Mouse (Mus musculus) thymus, adult 2 months (tissue): ENCODE data around the gene Hint2.

Source experiments
- CTCF ChIP-seq: fragments of 200-500 bp; IDR thresholded peaks from 2 replicates; pipeline ENCODE4 v1.5.1; 2012; ENCODE audit warnings: mild to moderate bottlenecking, control low read depth, low read length, moderate library complexity, borderline replicate concordance; ENCODE audit not compliant: control insufficient read depth, poor library complexity, insufficient read depth; ENCODE audit errors: extremely low read depth
- POLR2A ChIP-seq: fragments of 200-500 bp; IDR thresholded peaks from 2 replicates; pipeline ENCODE4 v1.6.1; 2012; ENCODE audit warnings: mild to moderate bottlenecking, low read length, control low read depth, moderate library complexity; ENCODE audit not compliant: control insufficient read depth, poor library complexity, insufficient read depth; ENCODE audit errors: extremely low read depth

- TF ChIP-seq CTCF (no peak), POLR2A (no peak)
These were observed 21.5 kb downstream of the Hint2 start for GRCm38 (mm10) chr4:43634621-43635374.
